Mouse (Mus musculus): ENCODE measurements around the gene M1ap. TPM values are rescaled to one million over a fixed set of nuclear protein-coding genes. Genes with fewer than 3 reads are reported as not detected.
A peak's percentile ranks its signal among the peaks of the same experiment; 100 is the strongest.

M1ap gene
- polyA plus RNA-seq, 1 experiment from 2014 or later = 0.26 TPM

DNA sequence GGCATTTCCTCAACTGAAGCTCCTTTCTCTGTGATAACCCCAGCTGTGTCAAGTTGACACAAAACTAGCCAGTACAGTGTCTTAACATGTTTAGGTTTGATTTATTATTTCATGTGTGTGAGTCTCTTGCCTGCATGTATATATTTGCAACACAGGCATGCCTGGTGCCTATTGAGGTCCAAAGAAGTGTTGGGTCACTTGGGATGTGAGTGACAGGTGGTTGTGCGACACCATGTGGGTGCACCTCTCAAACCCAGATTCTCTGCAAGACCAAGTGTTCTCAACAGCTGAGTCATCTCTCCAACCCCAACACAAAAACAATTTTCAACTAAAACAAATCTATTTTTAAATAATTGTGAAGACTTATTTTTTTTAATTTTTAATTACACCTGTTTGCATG, 56.4 kb downstream of the M1ap start:
- no peak overlapping the region for H3K4me2 ChIP-seq (replicated peaks)
- H3K9ac ChIP-seq = no peak overlapping the region
- WGBS = 91% methylated on average over 1 of the region's 1 CpGs
- no peaks in the 10 kb centered on the region for H3K36me3 ChIP-seq
- no peak overlapping the region for H3K4me3 ChIP-seq (replicated peaks)
- H3K4me1 ChIP-seq (replicated peaks) = no peaks in the 10 kb centered on the region
- no peaks in the 10 kb centered on the region for H3K9me3 ChIP-seq
- ATAC-seq = no peak
- H3K27ac ChIP-seq = no peak overlapping the region
- no peaks in the 10 kb centered on the region for H3K27me3 ChIP-seq (replicated peaks)

DNA sequence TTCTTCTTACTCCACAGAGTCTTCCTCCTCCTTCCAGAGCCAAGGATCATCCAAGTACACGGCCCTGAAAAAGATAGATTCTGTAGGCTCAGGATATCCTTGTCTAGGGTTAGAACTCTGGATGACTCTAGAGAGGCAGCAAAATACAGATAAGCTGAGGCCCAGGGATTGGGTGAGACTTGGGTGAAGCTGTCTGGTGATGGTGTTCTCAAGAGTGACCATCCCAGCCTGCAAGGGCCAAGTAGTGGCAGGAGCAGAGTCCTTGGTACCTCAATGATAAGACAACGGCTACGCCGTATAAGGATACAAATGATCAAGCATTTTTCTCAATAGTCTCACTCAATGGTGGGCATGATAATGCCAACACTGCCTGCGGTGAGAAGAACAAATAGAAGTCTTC, 57.1 kb downstream of the M1ap start:
- ATAC-seq = no peak
- H3K4me1 ChIP-seq (replicated peaks) = no peaks in the 10 kb centered on the region
- WGBS = 92% methylated on average over 5 of the region's 5 CpGs
- no peaks in the 10 kb centered on the region for H3K9me3 ChIP-seq
- no peak overlapping the region for H3K9ac ChIP-seq
- no peak overlapping the region for H3K4me3 ChIP-seq (replicated peaks)
- no peaks in the 10 kb centered on the region for H3K27me3 ChIP-seq (replicated peaks)
- no peak overlapping the region for H3K4me2 ChIP-seq (replicated peaks)
- no peak overlapping the region for H3K27ac ChIP-seq
- no peaks in the 10 kb centered on the region for H3K36me3 ChIP-seq

DNA sequence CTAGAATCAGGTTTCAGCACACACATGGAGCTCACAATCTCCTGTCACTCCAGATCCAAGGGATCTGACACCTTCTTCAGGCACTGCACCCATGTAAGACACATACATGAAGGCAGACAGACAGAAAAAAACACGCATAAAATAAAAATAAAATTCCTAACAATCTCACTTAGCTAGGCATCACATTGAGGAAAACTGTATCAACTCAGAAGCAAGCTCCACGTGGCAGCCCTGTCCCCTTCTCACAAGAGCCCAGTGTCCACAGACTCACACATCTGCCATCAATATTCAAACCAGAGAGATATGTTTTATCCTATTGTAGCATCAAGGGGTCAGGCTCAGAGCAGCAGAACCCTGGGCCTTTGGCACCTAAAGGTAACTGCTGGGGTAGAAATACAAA, 57.6 kb downstream of the M1ap start:
- H3K27me3 ChIP-seq (replicated peaks) = no peaks in the 10 kb centered on the region
- no peak overlapping the region for H3K9ac ChIP-seq
- no peaks in the 10 kb centered on the region for H3K4me1 ChIP-seq (replicated peaks)
- H3K36me3 ChIP-seq = no peaks in the 10 kb centered on the region
- H3K4me3 ChIP-seq (replicated peaks) = no peak overlapping the region
- no peaks in the 10 kb centered on the region for H3K9me3 ChIP-seq
- no peak overlapping the region for H3K27ac ChIP-seq
- H3K4me2 ChIP-seq (replicated peaks) = no peak overlapping the region
- 82% methylated on average over 2 of the region's 2 CpGs for WGBS
- no peak for ATAC-seq

DNA sequence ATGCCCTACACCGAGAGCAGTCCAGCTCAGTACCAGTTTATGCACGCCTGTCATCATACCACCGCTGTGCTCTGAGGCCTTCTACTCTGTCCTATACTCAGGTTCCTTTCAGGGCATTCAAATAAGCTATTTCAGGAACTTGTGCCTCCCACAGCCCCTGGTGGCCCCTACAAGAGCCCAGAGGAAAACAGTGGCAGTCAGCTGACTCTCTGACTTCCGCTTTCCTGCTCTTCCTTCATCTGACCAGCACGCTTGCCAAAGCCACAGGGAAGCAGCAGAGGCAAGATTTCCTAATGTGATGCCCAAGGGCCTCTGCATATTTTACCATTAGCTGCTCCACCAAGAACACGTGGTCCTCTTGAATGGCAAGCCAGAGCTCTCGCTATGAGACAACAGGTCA, 58.2 kb downstream of the M1ap start:
- H3K27ac ChIP-seq = no peak overlapping the region
- H3K9ac ChIP-seq = no peak overlapping the region
- no peaks in the 10 kb centered on the region for H3K36me3 ChIP-seq
- H3K9me3 ChIP-seq = no peaks in the 10 kb centered on the region
- ATAC-seq = no peak
- H3K27me3 ChIP-seq (replicated peaks) = no peaks in the 10 kb centered on the region
- no peak overlapping the region for H3K4me2 ChIP-seq (replicated peaks)
- WGBS = 64% methylated on average over 7 of the region's 7 CpGs
- no peak overlapping the region for H3K4me3 ChIP-seq (replicated peaks)
- H3K4me1 ChIP-seq (replicated peaks) = no peaks in the 10 kb centered on the region

DNA sequence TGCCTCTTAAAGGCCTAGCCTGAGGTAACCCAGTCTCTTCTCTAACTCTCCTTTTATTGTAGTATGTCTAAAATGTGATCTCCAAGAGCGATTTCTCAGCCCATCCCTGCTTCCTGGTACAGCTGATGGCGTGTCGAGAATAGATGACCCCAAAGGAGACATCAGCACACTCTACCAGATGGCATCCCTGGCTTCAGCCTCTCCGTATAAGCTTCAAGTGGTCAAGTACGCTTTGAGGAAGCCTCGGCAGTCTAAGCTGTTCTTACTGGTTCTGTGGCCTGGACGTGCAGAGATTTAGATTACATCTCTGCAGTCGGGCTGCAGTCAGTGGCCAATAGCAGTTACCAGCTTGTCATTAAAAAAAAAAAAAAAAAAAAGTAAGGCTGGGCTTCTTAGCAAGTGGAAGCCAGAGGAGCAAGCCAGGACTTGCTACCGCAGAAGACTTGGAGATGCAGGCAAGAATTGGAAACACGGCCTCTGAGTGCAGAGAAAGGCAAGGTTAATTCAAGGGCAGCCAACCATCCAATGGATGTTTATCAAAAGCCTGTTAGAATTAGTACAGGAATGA, 58.8 kb downstream of the M1ap start:
- Histone ChIP-seq H3K4me3 (replicated peaks) (no peak overlapping the region), H3K36me3 (no peaks in the 10 kb centered on the region), H3K27ac (no peak overlapping the region), H3K4me2 (replicated peaks) (no peak overlapping the region), H3K27me3 (replicated peaks) (no peaks in the 10 kb centered on the region), H3K4me1 (replicated peaks) (no peaks in the 10 kb centered on the region), H3K9me3 (no peaks in the 10 kb centered on the region), H3K9ac (no peak overlapping the region)
- ATAC-seq = no peak
- 79% methylated on average over 10 of the region's 10 CpGs for WGBS

DNA sequence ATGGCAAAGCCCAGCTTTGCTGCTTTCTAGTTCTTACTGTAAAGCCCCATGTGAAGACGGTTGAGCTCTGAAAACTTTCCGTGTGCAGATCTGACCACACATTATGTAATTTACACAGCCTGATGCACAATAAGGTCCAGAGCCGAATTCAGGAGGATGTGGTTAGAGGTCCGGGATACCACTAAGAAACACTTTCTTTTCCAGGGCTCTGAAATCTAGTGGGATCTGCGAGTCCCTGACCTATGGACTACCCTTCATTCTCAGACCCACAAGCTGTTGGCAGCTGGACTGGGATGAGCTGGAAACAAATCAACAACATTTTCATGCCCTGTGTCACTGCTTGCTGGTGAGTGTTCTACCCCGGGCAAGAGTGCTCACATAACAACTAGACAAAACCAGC, 59.4 kb downstream of the M1ap start:
- 84% methylated on average over 6 of the region's 6 CpGs for WGBS
- no peaks in the 10 kb centered on the region for H3K4me1 ChIP-seq (replicated peaks)
- H3K27ac ChIP-seq = no peak overlapping the region
- H3K4me3 ChIP-seq (replicated peaks) = no peak overlapping the region
- H3K36me3 ChIP-seq = no peaks in the 10 kb centered on the region
- no peak overlapping the region for H3K4me2 ChIP-seq (replicated peaks)
- no peak for ATAC-seq
- no peaks in the 10 kb centered on the region for H3K27me3 ChIP-seq (replicated peaks)
- no peaks in the 10 kb centered on the region for H3K9me3 ChIP-seq
- no peak overlapping the region for H3K9ac ChIP-seq

DNA sequence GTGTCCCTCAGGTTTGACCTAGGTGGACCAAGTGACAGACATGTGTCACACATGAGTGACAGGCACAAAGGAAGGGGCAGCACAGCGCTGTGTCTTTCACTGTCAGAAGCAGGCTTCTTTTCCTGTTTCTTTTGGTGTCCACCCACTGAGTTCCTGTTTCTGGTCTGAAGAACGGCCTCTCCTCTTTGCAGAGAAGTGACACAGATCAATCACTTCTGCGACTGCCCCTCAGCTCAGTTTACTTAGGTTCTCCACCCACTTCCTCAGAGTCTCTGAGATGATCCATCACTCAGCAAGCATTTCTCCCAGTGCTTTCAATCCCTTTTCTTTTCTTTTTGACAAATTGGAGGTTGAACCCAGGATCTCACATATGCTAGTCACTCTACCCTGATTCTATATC, 62.0 kb downstream of the M1ap start:
- WGBS = 46% methylated on average over 3 of the region's 3 CpGs
- Histone ChIP-seq H3K4me1 (replicated peaks) (no peaks in the 10 kb centered on the region), H3K4me3 (replicated peaks) (no peak overlapping the region), H3K4me2 (replicated peaks) (no peak overlapping the region), H3K27ac (no peak overlapping the region), H3K9me3 (no peaks in the 10 kb centered on the region), H3K36me3 (no peaks in the 10 kb centered on the region), H3K27me3 (replicated peaks) (no peaks in the 10 kb centered on the region), H3K9ac (no peak overlapping the region)
- ATAC-seq = no peak

DNA sequence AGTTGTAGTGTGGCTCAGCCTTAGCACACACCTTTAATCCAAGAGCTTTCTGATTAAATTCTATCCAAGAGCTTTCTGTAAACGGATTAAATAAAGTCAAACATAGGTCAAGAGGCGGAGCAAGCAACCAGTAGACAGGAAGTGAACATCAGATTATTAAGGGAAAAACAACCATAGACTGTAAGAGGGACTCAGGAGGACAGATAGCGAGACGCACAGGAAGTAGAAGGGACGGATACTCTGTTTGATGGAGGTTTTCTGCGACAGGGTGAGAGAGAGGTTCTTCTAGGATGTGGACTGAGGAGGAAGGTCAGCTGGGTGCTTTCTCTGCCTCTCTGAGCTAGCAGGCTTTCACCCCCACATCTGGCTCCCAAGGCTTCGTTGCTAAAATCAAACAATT, 63.3 kb downstream of the M1ap start:
- Histone ChIP-seq H3K27ac (no peak overlapping the region), H3K36me3 (no peaks in the 10 kb centered on the region), H3K4me1 (replicated peaks) (no peaks in the 10 kb centered on the region), H3K4me2 (replicated peaks) (no peak overlapping the region), H3K27me3 (replicated peaks) (no peaks in the 10 kb centered on the region), H3K9me3 (no peaks in the 10 kb centered on the region), H3K9ac (no peak overlapping the region), H3K4me3 (replicated peaks) (no peak overlapping the region)
- WGBS = 56% methylated on average over 7 of the region's 7 CpGs
- no peak for ATAC-seq

DNA sequence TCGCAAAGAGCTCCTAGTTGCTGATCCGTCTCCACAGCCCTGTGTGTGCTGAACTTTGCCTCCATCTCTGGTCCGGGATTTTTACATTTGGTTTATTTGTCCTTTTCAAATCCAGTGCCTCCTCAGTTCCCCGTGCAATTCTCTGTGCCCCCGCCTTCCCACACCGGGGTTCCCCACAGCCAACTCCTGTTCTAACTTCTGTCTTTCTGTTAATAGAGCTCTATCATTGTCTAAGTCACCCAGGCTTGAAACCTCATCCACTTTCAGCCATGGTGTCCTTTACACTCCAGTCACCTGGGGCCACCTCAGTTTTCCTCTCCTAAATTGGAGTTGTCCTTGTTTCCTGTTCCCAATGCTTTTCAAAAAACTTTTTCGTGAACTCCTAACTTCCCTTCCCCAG, 64.6 kb downstream of the M1ap start:
- no peak overlapping the region for H3K4me3 ChIP-seq (replicated peaks)

DNA sequence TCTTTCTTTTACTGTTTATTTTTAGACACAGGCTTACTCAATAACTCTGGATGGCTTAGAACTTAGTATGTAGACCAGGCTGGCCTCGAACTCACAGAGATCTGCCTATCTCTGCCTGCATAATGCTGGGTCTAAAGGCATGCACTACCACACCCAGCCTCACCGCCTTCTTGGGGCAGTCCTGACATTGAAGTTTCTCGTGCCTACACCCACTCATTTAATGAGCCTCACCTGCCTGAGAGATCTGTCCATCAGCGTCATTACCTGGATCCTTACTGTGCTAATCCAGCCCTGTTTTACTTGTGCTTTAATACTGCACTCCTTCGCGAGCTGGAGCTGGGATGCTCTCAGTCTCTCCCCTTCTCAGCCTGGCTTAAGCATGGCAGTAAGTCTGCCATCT, 65.1 kb downstream of the M1ap start:
- Histone ChIP-seq H3K4me3 (replicated peaks) (no peak overlapping the region), H3K4me1 (replicated peaks) (peaks cover 1% of the 10 kb centered on the region; the same call in 1 of the 2 replicates), H3K9ac (no peak overlapping the region), H3K27me3 (replicated peaks) (no peaks in the 10 kb centered on the region), H3K9me3 (no peaks in the 10 kb centered on the region), H3K4me2 (replicated peaks) (no peak overlapping the region), H3K27ac (no peak overlapping the region), H3K36me3 (no peaks in the 10 kb centered on the region)
- ATAC-seq = no peak
- 74% methylated on average over 6 of the region's 6 CpGs for WGBS

More for the DNA sequence above, 64.6 kb downstream of the M1ap start:
- no peaks in the 10 kb centered on the region for H3K4me1 ChIP-seq (replicated peaks)
- H3K9me3 ChIP-seq = no peaks in the 10 kb centered on the region
- no peaks in the 10 kb centered on the region for H3K36me3 ChIP-seq
- ATAC-seq = no peak
- H3K4me2 ChIP-seq (replicated peaks) = no peak overlapping the region
- WGBS = 84% methylated on average over 7 of the region's 7 CpGs
- H3K27me3 ChIP-seq (replicated peaks) = no peaks in the 10 kb centered on the region
- no peak overlapping the region for H3K27ac ChIP-seq
- no peak overlapping the region for H3K9ac ChIP-seq

DNA sequence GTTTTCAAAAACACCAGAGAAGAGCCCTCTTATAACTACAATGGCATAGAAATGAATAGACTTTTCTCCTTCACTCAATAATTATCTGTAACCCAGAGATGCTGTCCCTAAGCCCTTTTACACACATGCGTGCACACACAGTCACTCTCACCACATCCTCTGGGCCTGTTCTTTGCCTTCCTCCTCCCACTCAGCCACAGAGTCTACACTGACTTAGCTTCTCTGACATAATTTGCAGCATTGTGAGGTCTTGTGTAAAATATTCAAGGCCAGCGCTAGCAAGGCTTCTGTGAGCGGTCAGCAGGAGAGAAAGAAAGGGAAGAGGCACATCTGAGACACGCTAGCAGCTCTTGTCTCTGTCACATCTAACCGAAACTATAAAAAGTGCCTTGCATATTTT, 66.7 kb downstream of the M1ap start:
- H3K27me3 ChIP-seq (replicated peaks) = no peaks in the 10 kb centered on the region
- no peak overlapping the region for H3K27ac ChIP-seq
- H3K36me3 ChIP-seq = no peaks in the 10 kb centered on the region
- H3K4me1 ChIP-seq (replicated peaks) = peaks cover 2% of the 10 kb centered on the region; the same call in 1 of the 2 replicates
- no peak for ATAC-seq
- no peak overlapping the region for H3K4me2 ChIP-seq (replicated peaks)
- no peaks in the 10 kb centered on the region for H3K9me3 ChIP-seq
- H3K9ac ChIP-seq = no peak overlapping the region
- H3K4me3 ChIP-seq (replicated peaks) = no peak overlapping the region
- WGBS = 77% methylated on average over 5 of the region's 5 CpGs

DNA sequence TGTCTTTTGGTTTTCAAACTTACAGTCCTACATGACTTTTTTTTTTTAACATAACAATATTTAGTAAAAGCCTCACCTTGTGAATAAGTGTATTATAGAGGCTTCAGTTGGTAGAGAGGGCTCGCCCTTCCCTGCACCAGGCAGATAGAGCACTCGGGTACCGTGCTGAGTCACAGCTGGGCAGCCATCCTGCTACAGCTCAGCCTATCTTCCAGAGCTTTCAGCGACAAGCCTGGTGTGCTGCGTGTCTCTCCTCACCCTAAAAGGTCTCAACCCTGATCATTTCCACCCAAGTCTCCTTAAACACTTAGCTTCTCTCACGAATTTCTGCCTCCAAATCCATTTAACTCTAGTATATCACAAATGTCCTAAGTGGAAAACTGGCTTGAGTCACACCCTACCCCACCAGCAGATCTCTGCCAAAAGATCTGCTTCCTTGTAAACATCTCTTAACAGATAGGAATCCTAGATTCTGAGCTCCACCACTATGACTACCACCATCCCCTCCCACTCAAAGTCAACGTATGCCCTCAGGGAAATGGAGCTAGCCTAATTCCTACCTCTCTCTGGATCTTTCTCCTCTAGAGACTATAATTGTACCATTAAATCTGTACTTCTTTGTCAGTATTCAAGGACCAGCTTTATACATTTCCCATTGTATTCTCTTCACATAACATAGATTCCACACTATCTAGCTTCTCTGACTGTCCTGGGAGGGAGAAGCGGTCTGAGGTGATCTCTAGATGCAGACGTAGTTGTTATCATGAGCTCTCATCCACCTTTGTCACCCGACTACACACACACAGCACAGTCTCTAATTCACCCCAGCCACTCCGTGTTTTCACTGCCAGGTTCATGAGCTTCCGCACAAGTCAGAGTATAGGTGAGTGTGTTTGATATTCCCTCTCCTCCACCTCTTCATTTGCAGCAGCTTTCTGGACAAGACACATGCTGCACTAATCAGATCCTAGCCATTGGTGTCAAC, 68.1 kb downstream of the M1ap start:
- WGBS = 65% methylated on average over 12 of the region's 12 CpGs
- H3K27me3 ChIP-seq (replicated peaks) = no peaks in the 10 kb centered on the region
- no peak overlapping the region for H3K27ac ChIP-seq

DNA sequence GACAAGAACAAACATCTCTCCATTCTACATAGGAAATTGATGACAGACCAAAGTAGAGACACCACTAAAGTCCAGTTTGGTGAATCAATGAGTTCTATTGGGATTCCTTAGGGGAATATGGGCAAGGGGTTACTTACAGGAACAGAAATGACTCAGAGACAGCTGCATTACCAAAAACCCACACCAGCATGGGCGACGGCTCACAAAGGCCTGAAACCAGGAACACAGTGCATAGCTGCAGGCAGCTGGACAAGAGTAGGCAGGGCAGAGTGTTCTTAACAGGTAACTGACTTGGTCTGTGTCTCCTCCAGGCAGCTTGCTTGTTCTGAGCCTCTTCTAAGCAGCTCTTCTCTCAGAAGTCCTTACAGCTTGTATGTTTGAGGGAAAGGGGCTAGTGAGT, 69.0 kb downstream of the M1ap start:
- Histone ChIP-seq H3K4me1 (replicated peaks) (peaks cover 2% of the 10 kb centered on the region; the same call in 1 of the 2 replicates), H3K27me3 (replicated peaks) (no peaks in the 10 kb centered on the region), H3K36me3 (no peaks in the 10 kb centered on the region), H3K9ac (no peak overlapping the region), H3K4me3 (replicated peaks) (no peak overlapping the region), H3K27ac (no peak overlapping the region), H3K4me2 (replicated peaks) (no peak overlapping the region), H3K9me3 (no peaks in the 10 kb centered on the region)
- no peak for ATAC-seq
- 88% methylated on average over 2 of the region's 2 CpGs for WGBS

More for the DNA sequence above, 68.1 kb downstream of the M1ap start:
- Histone ChIP-seq H3K4me1 (replicated peaks) (peaks cover 2% of the 10 kb centered on the region; the same call in 1 of the 2 replicates), H3K9ac (no peak overlapping the region), H3K4me2 (replicated peaks) (no peak overlapping the region), H3K9me3 (no peaks in the 10 kb centered on the region), H3K4me3 (replicated peaks) (no peak overlapping the region), H3K36me3 (no peaks in the 10 kb centered on the region)
- ATAC-seq = peak; percentile 82

Data from intestine, embryonic 15.5 days (tissue).